24 mouse cellular contexts compared by ENCODE assay signal in the genomic region with DNA sequence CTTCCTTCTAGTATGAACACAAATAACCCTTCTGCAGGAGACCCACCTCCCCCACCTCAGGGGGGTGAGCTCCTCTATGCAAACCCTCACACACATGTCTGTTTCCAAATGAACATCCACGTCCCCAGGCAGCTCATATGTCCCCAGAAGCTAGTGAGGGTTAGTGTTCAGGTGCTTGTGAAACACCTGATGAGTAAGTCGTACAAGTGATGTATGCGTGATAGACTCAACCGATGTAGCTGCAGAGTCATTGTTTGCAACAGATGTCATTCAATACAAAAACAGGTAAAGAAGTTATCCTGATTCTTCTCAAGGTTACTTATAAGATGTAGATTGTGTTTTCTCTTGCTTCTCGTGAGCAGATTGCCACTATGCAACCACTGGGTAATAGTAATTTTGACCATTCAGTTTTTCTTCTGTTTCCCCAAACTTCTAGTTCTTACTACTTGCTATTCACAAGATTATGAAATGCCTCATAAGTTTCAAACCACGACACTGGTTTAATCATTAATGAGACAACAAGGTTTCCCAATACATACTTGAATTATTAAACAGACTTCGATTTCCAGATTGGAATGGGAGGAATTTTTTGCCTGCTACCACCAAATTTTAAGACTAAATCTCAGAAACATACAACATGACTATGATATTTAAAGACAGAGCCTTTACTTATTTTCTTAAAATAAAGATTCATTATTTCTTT.
"Had no signal": no experiment of that assay in that cellular context is flagged by ENCODE, and none has a peak within 500 bp of the region (broad histone marks: within the 10 kb centered on the region; RNA-seq: fewer than 3 reads in every experiment).

No protein-coding gene starts in this region.

- H3K9me3 ChIP-seq: heart, embryonic 10.5 days; heart, embryonic 12.5 days; hindbrain, embryonic 10.5 days; hindbrain, embryonic 12.5 days; kidney, embryonic 15.5 days; limb, embryonic 13.5 days; limb, embryonic 15.5 days; liver, embryonic 13.5 days; liver, embryonic 15.5 days had no signal

- H3K36me3 ChIP-seq: heart, embryonic 10.5 days; heart, embryonic 12.5 days; hindbrain, embryonic 10.5 days; hindbrain, embryonic 12.5 days; kidney, embryonic 15.5 days; limb, embryonic 13.5 days; limb, embryonic 15.5 days; liver, embryonic 13.5 days; liver, embryonic 15.5 days had no signal

- H3K9ac ChIP-seq: heart, embryonic 12.5 days; hindbrain, embryonic 12.5 days; hindbrain, embryonic 14.5 days; kidney, embryonic 15.5 days; limb, embryonic 13.5 days; limb, embryonic 15.5 days; liver, embryonic 13.5 days; liver, embryonic 15.5 days had no signal

- H3K4me1 ChIP-seq: heart, embryonic 10.5 days; heart, embryonic 12.5 days; hindbrain, embryonic 10.5 days; hindbrain, embryonic 12.5 days; liver, embryonic 13.5 days; liver, embryonic 15.5 days had no signal

- H3K27me3 ChIP-seq: heart, embryonic 12.5 days; hindbrain, embryonic 12.5 days; kidney, embryonic 15.5 days; limb, embryonic 15.5 days; liver, embryonic 13.5 days; liver, embryonic 15.5 days had no signal

- ATAC-seq: hindbrain, embryonic 16.5 days had no signal

- DNase-seq: gastrocnemius, adult 2 months; gastrocnemius, postnatal 10 days; gastrocnemius, postnatal 25 days; heart, postnatal 10 days; heart, postnatal 4 days; kidney, adult 11 months; kidney, adult 8-10 months; kidney, postnatal 14 days; kidney, postnatal 36 days; layer of hippocampus, adult 9-11 months; layer of hippocampus, postnatal 36 days; left cerebral cortex, postnatal 4 days; liver, embryonic 13.5 days had no signal

- H3K27ac ChIP-seq: gastrocnemius, adult 2 months; heart, embryonic 10.5 days; hindbrain, embryonic 10.5 days; hindbrain, embryonic 12.5 days; hindbrain, embryonic 14.5 days; kidney, embryonic 15.5 days; kidney, postnatal 0 days; limb, embryonic 13.5 days; limb, embryonic 15.5 days; liver, embryonic 13.5 days; liver, embryonic 15.5 days had no signal

- H3K4me3 ChIP-seq: gastrocnemius, adult 2 months; heart, embryonic 10.5 days; heart, embryonic 12.5 days; hindbrain, embryonic 10.5 days; hindbrain, embryonic 12.5 days; kidney, embryonic 15.5 days; limb, embryonic 13.5 days; limb, embryonic 15.5 days; liver, embryonic 13.5 days; liver, embryonic 15.5 days had no signal

- H3K4me2 ChIP-seq: heart, embryonic 12.5 days; hindbrain, embryonic 12.5 days; hindbrain, embryonic 14.5 days; kidney, embryonic 15.5 days; limb, embryonic 13.5 days; limb, embryonic 15.5 days; liver, embryonic 13.5 days; liver, embryonic 15.5 days had no signal
